Comparison of ENCODE assay signal across 8 mouse cellular contexts in the genomic region with DNA sequence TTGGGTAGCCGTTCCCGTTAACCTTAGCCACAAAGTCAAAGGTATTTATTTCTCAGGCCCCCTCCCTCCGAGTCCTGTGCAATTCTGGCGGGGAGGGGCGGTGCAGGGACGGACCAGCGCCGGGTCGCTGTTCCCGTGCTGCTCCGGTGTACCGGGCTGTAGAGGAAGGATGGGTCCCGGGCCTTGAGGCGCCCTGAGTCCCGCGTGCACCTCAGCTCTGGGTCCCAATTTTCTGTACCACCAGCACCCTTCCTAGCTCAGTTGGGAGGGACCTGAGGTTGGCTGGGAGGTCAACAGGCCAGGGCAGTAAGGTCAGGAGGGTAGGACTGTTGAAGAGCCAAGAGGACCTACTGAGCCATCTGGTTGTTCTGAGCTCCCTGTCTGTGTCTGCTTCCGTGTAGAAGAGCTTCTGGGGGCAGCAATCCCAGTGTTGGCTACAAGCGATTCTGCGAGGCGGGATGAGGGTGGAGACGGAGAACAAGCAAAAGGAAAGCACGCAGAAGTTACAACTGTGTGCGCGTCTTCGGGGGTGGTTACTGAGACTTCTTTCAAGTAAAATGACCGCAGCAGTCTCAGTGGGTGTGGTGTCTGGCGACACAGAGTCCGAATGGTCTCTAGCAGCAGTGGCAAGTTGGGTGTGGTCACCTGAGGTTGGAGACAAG. TPM values are rescaled to one million over a fixed set of nuclear protein-coding genes. Genes with fewer than 3 reads are reported as not detected.
DNase-seq lines count a peak whose midpoint lies in the region; ATAC-seq and TF ChIP-seq lines count a peak whose summit lies in the region.

No protein-coding gene starts in this region.

- CTCF ChIA-PET in Patski (lab: Charles Lee), result interaction anchor here (0.9 to 1.6 kb wide), 7 partner anchors 9 to 169 kb away, joined by 3 to 4 read pairs (median 3); partner anchors contain the start of genes Gimap8, Gm44965 and Repin1

- DNase-seq in heart, postnatal 36 days, result no peak
- no peak for DNase-seq in Patski (ENCODE audit: low read depth, low spot score)
- no peak for DNase-seq in forebrain, embryonic 11.5 days (ENCODE audit: low spot score)
- peak; percentile 53 to 64 for DNase-seq in natural killer cell, adult 2 months (ENCODE audit: low spot score in 2 of 2)
- no peak for DNase-seq in urinary bladder, postnatal 10 days (ENCODE audit: low spot score)

- H3K36me3 ChIP-seq in heart, embryonic 13.5 days, result peaks cover 43% of the 10 kb centered on the region
- H3K36me3 ChIP-seq in forebrain, embryonic 11.5 days (ENCODE audit: control insufficient read depth, insufficient read depth, low read length), result peaks cover 12% of the 10 kb centered on the region
- H3K36me3 ChIP-seq in intestine, postnatal 0 days (ENCODE audit: control insufficient read depth, insufficient read depth), result peaks cover 21% of the 10 kb centered on the region
- H3K36me3 ChIP-seq in liver, embryonic 16.5 days (ENCODE audit: control insufficient read depth, insufficient read depth), result peaks cover 10% of the 10 kb centered on the region

- in situ Hi-C loops in Patski (cut with MboI; ENCODE audit: low pct_unique_long_range_greater_than_20kb), result no loop called here

- H3K9me3 ChIP-seq in heart, embryonic 13.5 days, result peaks cover 11% of the 10 kb centered on the region
- H3K9me3 ChIP-seq in forebrain, embryonic 11.5 days (ENCODE audit: control insufficient read depth, low read length), result peaks cover 1% of the 10 kb centered on the region
- H3K9me3 ChIP-seq in intestine, postnatal 0 days (ENCODE audit: control insufficient read depth), result no peaks in the 10 kb centered on the region
- no peaks in the 10 kb centered on the region for H3K9me3 ChIP-seq in liver, embryonic 16.5 days (replicated peaks; ENCODE audit: control insufficient read depth, low read length)

- ATAC-seq in heart, embryonic 13.5 days (ENCODE audit: extremely low read depth, insufficient number of reproducible peaks, low FRiP score, low TSS enrichment), result peak; percentile 60
- peak; percentile 37 for ATAC-seq in Patski
- peak; percentile 80 for ATAC-seq in forebrain, embryonic 11.5 days (replicated peaks; ENCODE audit: low FRiP score)
- ATAC-seq in intestine, postnatal 0 days, result peak; percentile 74
- ATAC-seq in liver, embryonic 16.5 days (ENCODE audit: low read depth), result no peak; the same call in 1 of the 2 replicates

- H3K27me3 ChIP-seq in heart, embryonic 13.5 days (replicated peaks), result no peaks in the 10 kb centered on the region
- H3K27me3 ChIP-seq in Patski, result no peaks in the 10 kb centered on the region
- H3K27me3 ChIP-seq in forebrain, embryonic 11.5 days (ENCODE audit: control insufficient read depth, insufficient read depth, low read length), result no peaks in the 10 kb centered on the region
- no peaks in the 10 kb centered on the region for H3K27me3 ChIP-seq in intestine, postnatal 0 days (replicated peaks; ENCODE audit: control insufficient read depth, insufficient read depth, low read length)
- no peaks in the 10 kb centered on the region for H3K27me3 ChIP-seq in liver, embryonic 16.5 days (ENCODE audit: control insufficient read depth, insufficient read depth, low read depth, low read length)

- no peak for TF ChIP-seq CTCF in Patski (IDR thresholded peaks at IDR 0.05)
- TF ChIP-seq CTCF in intestine, postnatal 0 days (IDR thresholded peaks at IDR 0.05; ENCODE audit: low read depth), result no peak

- H3K4me1 ChIP-seq in heart, embryonic 13.5 days, result peaks cover 15% of the 10 kb centered on the region
- H3K4me1 ChIP-seq in forebrain, embryonic 11.5 days (replicated peaks; ENCODE audit: control insufficient read depth, insufficient read depth, low read length), result peaks cover 6% of the 10 kb centered on the region
- H3K4me1 ChIP-seq in intestine, postnatal 0 days (replicated peaks; ENCODE audit: control insufficient read depth, insufficient read depth, low read length), result 0 out of 2 replicates have a peak, but pooled peaks cover 3% of the 10 kb centered on the region
- peaks cover 16% of the 10 kb centered on the region for H3K4me1 ChIP-seq in liver, embryonic 16.5 days (ENCODE audit: control insufficient read depth, low read depth, low read length)

- intact Hi-C loops in heart, postnatal 36 days (cut with DNase I), result no loop called here

- H3K4me3 ChIP-seq in heart, embryonic 13.5 days, result peak overlapping the region; percentile 88
- peak overlapping the region; percentile 69 for H3K4me3 ChIP-seq in forebrain, embryonic 11.5 days (ENCODE audit: low read depth, low read length)
- H3K4me3 ChIP-seq in intestine, postnatal 0 days (ENCODE audit: low read depth, low read length), result peak overlapping the region; percentile 70
- H3K4me3 ChIP-seq in liver, embryonic 16.5 days (ENCODE audit: low read depth, low read length), result peak overlapping the region; percentile 67

- POLR2A ChIA-PET in Patski (lab: Charles Lee), result interaction anchor here (0.7 to 3.2 kb wide), 5 partner anchors 9 to 209 kb away, joined by 3 to 15 read pairs (median 4); partner anchors contain the start of gene AI854703

- WGBS in heart, embryonic 13.5 days, result 2% methylated on average over 28 of the region's 28 CpGs
- 2% methylated on average over 28 of the region's 28 CpGs for WGBS in forebrain, embryonic 11.5 days
- under 1% methylated on average over 28 of the region's 28 CpGs for WGBS in intestine, postnatal 0 days
- under 1% methylated on average over 28 of the region's 28 CpGs for WGBS in liver, embryonic 16.5 days (ENCODE audit: insufficient replicate concordance)

- H3K4me2 ChIP-seq in heart, embryonic 13.5 days, result peak overlapping the region; percentile 92
- H3K4me2 ChIP-seq in forebrain, embryonic 11.5 days (ENCODE audit: low read depth, low read length, severe bottlenecking), result peak overlapping the region; percentile 89
- peak overlapping the region; percentile 92 for H3K4me2 ChIP-seq in intestine, postnatal 0 days (replicated peaks; ENCODE audit: low read depth)
- peak overlapping the region; percentile 92 for H3K4me2 ChIP-seq in liver, embryonic 16.5 days (ENCODE audit: low read depth, low read length)

- H3K27ac ChIP-seq in heart, embryonic 13.5 days (replicated peaks), result peak overlapping the region; percentile 86
- peak overlapping the region; percentile 59 for H3K27ac ChIP-seq in forebrain, embryonic 11.5 days (ENCODE audit: low read depth, low read length)
- H3K27ac ChIP-seq in intestine, postnatal 0 days (ENCODE audit: low read depth, low read length), result peak overlapping the region; percentile 41; the same call in 1 of the 2 replicates
- peak overlapping the region; percentile 77 for H3K27ac ChIP-seq in liver, embryonic 16.5 days (ENCODE audit: low read length)

- H3K9ac ChIP-seq in heart, embryonic 13.5 days, result peak overlapping the region; percentile 93
- H3K9ac ChIP-seq in forebrain, embryonic 11.5 days (ENCODE audit: low read length), result peak overlapping the region; percentile 93
- H3K9ac ChIP-seq in intestine, postnatal 0 days (ENCODE audit: low read depth, low read length), result peak overlapping the region; percentile 59
- H3K9ac ChIP-seq in liver, embryonic 16.5 days (ENCODE audit: low read depth, low read length), result peak overlapping the region; percentile 62

RNA-seq across cellular contexts. Expression of gene Zfp775, which starts 0.3 kb away (rescaled TPM):
- polyA plus RNA-seq in heart, embryonic 13.5 days (2015; fragmentation: Nextera tagmentation; extraction: Ambion mirVana), result 4.8 and 5.5 TPM in 2 replicates
- 10 to 100 TPM; 10.4 to 10.7 TPM for total RNA-seq in heart, postnatal 36 days (2021)
- 8.7 TPM for polyA plus RNA-seq in Patski (2021)
- polyA plus RNA-seq in forebrain, embryonic 11.5 days (2014; fragmentation: Nextera tagmentation; extraction: Ambion mirVana), result 12.7 and 14.2 TPM in 2 replicates
- polyA plus RNA-seq in intestine, postnatal 0 days (2015; fragmentation: Nextera tagmentation; extraction: Ambion mirVana), result 2.2 TPM in 2 replicates
- polyA plus RNA-seq in liver, embryonic 16.5 days (2015; fragmentation: Nextera tagmentation; extraction: Ambion mirVana), result 2.2 and 2.3 TPM in 2 replicates

RNA-seq across cellular contexts. Expression of gene Gm44965, which starts 8.5 kb away (rescaled TPM):
- not detected in 2 replicates for polyA plus RNA-seq in heart, embryonic 13.5 days (2015; fragmentation: Nextera tagmentation; extraction: Ambion mirVana)
- total RNA-seq in heart, postnatal 36 days (2021), result 1 to 10 TPM in 1 of 2 experiments, not detected in 1; 3.7 TPM
- polyA plus RNA-seq in Patski (2021), result 0.62 TPM
- polyA plus RNA-seq in forebrain, embryonic 11.5 days (2014; fragmentation: Nextera tagmentation; extraction: Ambion mirVana), result 0.67 TPM in 1 of 2 replicates, not detected in the other
- polyA plus RNA-seq in intestine, postnatal 0 days (2015; fragmentation: Nextera tagmentation; extraction: Ambion mirVana), result not detected in 2 replicates
- not detected in 2 replicates for polyA plus RNA-seq in liver, embryonic 16.5 days (2015; fragmentation: Nextera tagmentation; extraction: Ambion mirVana)

RNA-seq across cellular contexts. Expression of gene Repin1, which starts 8.5 kb away (rescaled TPM):
- polyA plus RNA-seq in heart, embryonic 13.5 days (2015; fragmentation: Nextera tagmentation; extraction: Ambion mirVana), result 22.5 and 24.6 TPM in 2 replicates
- total RNA-seq in heart, postnatal 36 days (2021), result 10 to 100 TPM; 27.3 to 33.7 TPM
- 44.2 TPM for polyA plus RNA-seq in Patski (2021)
- polyA plus RNA-seq in forebrain, embryonic 11.5 days (2014; fragmentation: Nextera tagmentation; extraction: Ambion mirVana), result 50.2 and 50.6 TPM in 2 replicates
- polyA plus RNA-seq in intestine, postnatal 0 days (2015; fragmentation: Nextera tagmentation; extraction: Ambion mirVana), result 11.3 and 12.0 TPM in 2 replicates
- polyA plus RNA-seq in liver, embryonic 16.5 days (2015; fragmentation: Nextera tagmentation; extraction: Ambion mirVana), result 11.7 and 14.0 TPM in 2 replicates

RNA-seq across cellular contexts. Expression of gene Gm45021, which starts 12.8 kb away (rescaled TPM):
- polyA plus RNA-seq in heart, embryonic 13.5 days (2015; fragmentation: Nextera tagmentation; extraction: Ambion mirVana), result 0.86 TPM in 1 of 2 replicates, not detected in the other
- total RNA-seq in heart, postnatal 36 days (2021), result not detected
- polyA plus RNA-seq in Patski (2021), result not detected
- polyA plus RNA-seq in forebrain, embryonic 11.5 days (2014; fragmentation: Nextera tagmentation; extraction: Ambion mirVana), result not detected in 2 replicates
- polyA plus RNA-seq in intestine, postnatal 0 days (2015; fragmentation: Nextera tagmentation; extraction: Ambion mirVana), result not detected in 2 replicates
- not detected in 2 replicates for polyA plus RNA-seq in liver, embryonic 16.5 days (2015; fragmentation: Nextera tagmentation; extraction: Ambion mirVana)

RNA-seq across cellular contexts. Expression of gene AI854703, which starts 24.4 kb away (rescaled TPM):
- 1.2 TPM in 2 replicates for polyA plus RNA-seq in heart, embryonic 13.5 days (2015; fragmentation: Nextera tagmentation; extraction: Ambion mirVana)
- total RNA-seq in heart, postnatal 36 days (2021), result under 1 TPM; 0.33 to 0.38 TPM
- polyA plus RNA-seq in Patski (2021), result 25.6 TPM
- 0.48 and 0.60 TPM in 2 replicates for polyA plus RNA-seq in forebrain, embryonic 11.5 days (2014; fragmentation: Nextera tagmentation; extraction: Ambion mirVana)
- 0.55 and 0.63 TPM in 2 replicates for polyA plus RNA-seq in intestine, postnatal 0 days (2015; fragmentation: Nextera tagmentation; extraction: Ambion mirVana)
- 0.13 and 0.19 TPM in 2 replicates for polyA plus RNA-seq in liver, embryonic 16.5 days (2015; fragmentation: Nextera tagmentation; extraction: Ambion mirVana)

Comparison
In these comparisons a context has a peak if more than half of its experiments do, and no peak if none do; other contexts are left out.
1. DNase-seq: peak in natural killer cell, adult 2 months (2 of 2); none in heart, postnatal 36 days (0 of 2), Patski (single experiment), forebrain, embryonic 11.5 days (single experiment) and urinary bladder, postnatal 10 days (single experiment).
2. Peak in every context shown above with its lines, with median percentiles within 50 percentile points of each other: H3K27ac ChIP-seq, H3K4me2 ChIP-seq, H3K4me3 ChIP-seq and H3K9ac ChIP-seq.